Mouse (Mus musculus) limb, embryonic 15.5 days (tissue): Measurements from ENCODE around the gene Mrps7. TPM values are rescaled to one million over a fixed set of nuclear protein-coding genes. Genes with fewer than 3 reads are reported as not detected.

Experiments
- ATAC-seq: fragments of 200-750 bp; cut with Nextera tagmentation; 2 replicates; pipeline ENCODE4 v1.8.0; 2017; ENCODE audit warnings: low read depth, moderate TSS enrichment; ENCODE audit not compliant: insufficient number of reproducible peaks, low FRiP score, low TSS enrichment
- H3K27ac ChIP-seq: fragments of 300-500 bp; sonication (generic); 2 replicates; pipeline ENCODE4 v1.5.1; 2015; ENCODE audit warnings: moderate library complexity, mild to moderate bottlenecking, inconsistent platforms
- H3K27me3 ChIP-seq: fragments of 300-500 bp; sonication (generic); 2 replicates; pipeline ENCODE4 v1.6.1; 2015; ENCODE audit warnings: inconsistent platforms
- H3K36me3 ChIP-seq: fragments of 300-500 bp; sonication (generic); 2 replicates; pipeline ENCODE4 v1.6.1; 2015; ENCODE audit warnings: inconsistent platforms
- H3K4me1 ChIP-seq: fragments of 300-500 bp; sonication (generic); 2 replicates; pipeline ENCODE4 v1.6.1; 2015; ENCODE audit warnings: inconsistent platforms
- H3K4me2 ChIP-seq: fragments of 300-500 bp; sonication (generic); 2 replicates; pipeline ENCODE4 v1.6.1; 2015; ENCODE audit warnings: mild to moderate bottlenecking, inconsistent platforms
- H3K4me3 ChIP-seq: fragments of 300-500 bp; sonication (generic); 2 replicates; pipeline ENCODE4 v1.5.1; 2015; ENCODE audit warnings: mild to moderate bottlenecking, inconsistent platforms
- H3K9ac ChIP-seq: fragments of 300-500 bp; sonication (generic); 2 replicates; pipeline ENCODE4 v1.6.1; 2015; ENCODE audit warnings: inconsistent platforms
- H3K9me3 ChIP-seq: fragments of 300-500 bp; sonication (generic); 2 replicates; pipeline ENCODE4 v1.6.1; 2016; ENCODE audit warnings: inconsistent platforms
- WGBS: fragments of 180-500 bp; shearing (Covaris S2); methylation state at CpG from one replicate; pipeline ENCODE4 v1.1.7; 2015; 5-methylcytosine and 5-hydroxymethylcytosine counted together
- polyA plus RNA-seq: library from polyadenylated mRNA; unstranded; fragments of >200 nt; fragmentation: Nextera tagmentation; extraction: Ambion mirVana; gene quantifications from 2 replicates; pipeline ENCODE4 v1.2.1, GENCODE M21; 2015

Mrps7 gene
- polyA plus RNA-seq, 1 experiment from 2014 or later, result 88.2 TPM

DNA sequence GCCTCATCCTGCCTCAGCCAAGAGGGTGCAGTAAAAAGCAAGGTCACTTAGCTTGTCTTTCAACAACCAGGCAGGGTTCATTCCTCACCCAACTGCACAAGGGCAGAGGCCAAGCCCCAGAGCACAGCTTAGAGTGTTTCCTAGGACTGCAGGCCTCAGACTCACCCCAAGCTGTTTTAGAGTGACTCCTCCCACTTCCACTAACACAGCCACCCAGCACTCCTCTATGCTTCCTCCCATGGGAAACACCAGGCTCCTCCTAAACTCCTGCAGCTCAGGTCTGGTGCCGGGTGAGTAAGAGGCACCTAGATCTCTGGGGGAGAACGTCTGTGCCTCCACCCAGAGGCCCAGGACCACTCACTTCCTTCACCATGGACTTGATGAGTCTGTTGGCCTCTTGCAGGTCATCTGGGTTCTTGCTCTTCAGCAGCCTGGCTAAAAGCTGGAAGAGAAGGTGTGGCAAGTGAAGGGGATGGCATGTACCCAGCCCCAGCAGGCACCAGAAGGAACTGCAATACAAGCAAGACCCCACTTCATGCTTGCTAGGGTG is 13.1 kb upstream of the Mrps7 start:
- H3K9me3 ChIP-seq, result no peaks in the 10 kb centered on the region
- H3K4me1 ChIP-seq, result no peaks in the 10 kb centered on the region
- no peaks in the 10 kb centered on the region for H3K27me3 ChIP-seq
- H3K4me2 ChIP-seq, result no peak overlapping the region
- H3K36me3 ChIP-seq, result peaks cover 90% of the 10 kb centered on the region
- H3K4me3 ChIP-seq, result no peak overlapping the region
- 87% methylated on average over 2 of the region's 2 CpGs for WGBS
- no peak overlapping the region for H3K27ac ChIP-seq
- no peak overlapping the region for H3K9ac ChIP-seq
- ATAC-seq, result no peak

DNA sequence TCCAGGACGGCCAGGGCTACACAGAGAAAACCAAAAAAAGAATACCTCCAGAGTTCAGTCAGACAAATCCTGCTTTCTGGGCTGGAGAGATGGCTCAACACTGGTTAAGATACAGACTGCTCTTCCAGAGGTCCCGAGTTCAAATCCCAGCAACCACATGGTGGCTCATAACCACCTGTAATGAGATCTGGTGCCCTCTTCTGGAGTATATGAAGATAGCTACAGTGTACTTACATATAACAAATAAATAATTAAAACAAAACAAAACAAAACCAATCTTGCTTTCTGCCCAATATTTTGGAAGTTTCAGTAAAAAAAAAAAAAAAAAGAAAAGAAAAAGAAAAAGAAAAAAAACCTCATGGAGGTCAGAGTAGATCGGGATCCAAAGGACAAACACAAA is 8.5 kb upstream of the Mrps7 start:
- Histone ChIP-seq H3K36me3 (peaks cover 77% of the 10 kb centered on the region), H3K9ac (no peak overlapping the region), H3K27ac (no peak overlapping the region), H3K27me3 (no peaks in the 10 kb centered on the region), H3K4me2 (no peak overlapping the region), H3K9me3 (no peaks in the 10 kb centered on the region), H3K4me1 (peaks cover 3% of the 10 kb centered on the region; the same call in 1 of the 2 replicates), H3K4me3 (no peak overlapping the region)
- 99% methylated on average over 3 of the region's 3 CpGs for WGBS
- ATAC-seq, result no peak

DNA sequence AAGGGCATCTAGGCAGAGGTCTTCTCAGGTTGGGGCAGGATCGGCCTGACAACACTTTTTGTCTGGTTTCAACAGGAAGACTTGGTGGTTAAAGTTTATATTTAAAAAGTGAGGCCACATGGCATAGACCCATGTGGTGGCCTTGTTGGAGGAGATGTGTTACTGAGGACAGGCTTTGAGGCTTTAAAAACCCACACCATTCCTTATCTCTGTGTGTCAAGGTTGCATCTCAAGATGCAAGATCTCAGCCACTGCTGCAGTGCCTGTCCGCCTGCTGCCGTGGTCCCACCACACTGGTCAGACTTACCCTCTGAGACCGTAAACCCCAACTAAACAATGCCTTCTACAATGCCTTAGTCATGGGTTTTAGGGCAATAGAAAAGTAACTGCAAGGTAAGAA is 5.4 kb upstream of the Mrps7 start:
- no peak for ATAC-seq
- Histone ChIP-seq H3K9me3 (no peaks in the 10 kb centered on the region), H3K9ac (no peak overlapping the region), H3K4me1 (peaks cover 17% of the 10 kb centered on the region), H3K27ac (no peak overlapping the region), H3K4me2 (no peak overlapping the region), H3K4me3 (no peak overlapping the region), H3K27me3 (no peaks in the 10 kb centered on the region), H3K36me3 (peaks cover 52% of the 10 kb centered on the region)
- WGBS, result 92% methylated on average over 4 of the region's 4 CpGs

DNA sequence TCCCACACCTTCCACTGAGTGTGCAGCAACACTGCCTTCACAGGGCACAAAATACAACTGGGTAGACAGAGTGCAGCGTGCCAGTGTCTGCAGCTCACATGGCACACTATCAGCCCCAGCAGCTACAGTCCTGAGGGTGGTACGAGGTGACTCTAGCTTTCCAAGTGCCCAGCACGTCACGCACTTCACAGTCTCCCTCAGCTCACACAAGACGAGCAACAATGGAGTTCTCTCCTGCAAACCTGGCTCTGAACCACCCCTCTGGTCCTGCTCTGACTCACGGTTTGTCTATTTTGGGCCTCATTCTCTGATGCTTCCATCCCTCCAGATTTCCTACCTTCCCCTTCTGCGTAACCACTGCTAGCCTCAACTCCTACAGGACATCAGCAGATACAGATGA is 4.0 kb upstream of the Mrps7 start:
- no peak overlapping the region for H3K4me3 ChIP-seq
- no peaks in the 10 kb centered on the region for H3K9me3 ChIP-seq
- WGBS, result 91% methylated on average over 7 of the region's 7 CpGs
- no peak for ATAC-seq
- H3K27me3 ChIP-seq, result no peaks in the 10 kb centered on the region
- no peak overlapping the region for H3K4me2 ChIP-seq
- H3K27ac ChIP-seq, result no peak overlapping the region
- H3K9ac ChIP-seq, result no peak overlapping the region
- H3K4me1 ChIP-seq, result peaks cover 20% of the 10 kb centered on the region
- peaks cover 38% of the 10 kb centered on the region for H3K36me3 ChIP-seq

DNA sequence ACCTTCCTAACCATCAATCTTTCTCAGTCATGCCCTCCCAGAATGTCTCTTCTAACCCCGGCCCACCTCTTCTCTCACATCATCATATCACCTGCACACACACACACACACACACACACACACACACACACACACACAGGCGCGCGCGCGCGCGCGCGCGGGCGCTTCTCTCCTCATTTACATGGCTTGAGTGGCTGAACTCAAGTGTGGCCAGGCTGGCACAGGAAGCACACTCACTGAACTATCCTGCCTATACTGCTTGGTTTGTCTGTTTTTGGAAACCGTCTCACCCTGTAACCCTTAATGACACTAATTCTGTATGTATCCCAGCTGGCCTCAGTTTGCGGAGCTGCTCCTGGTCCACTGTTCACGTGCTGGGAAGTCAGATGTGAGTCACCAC is 3.0 kb upstream of the Mrps7 start:
- Histone ChIP-seq H3K4me1 (peaks cover 29% of the 10 kb centered on the region), H3K9ac (no peak overlapping the region), H3K4me3 (no peak overlapping the region), H3K4me2 (no peak overlapping the region), H3K36me3 (peaks cover 36% of the 10 kb centered on the region), H3K27ac (no peak overlapping the region), H3K27me3 (no peaks in the 10 kb centered on the region), H3K9me3 (no peaks in the 10 kb centered on the region)
- 96% methylated on average over 14 of the region's 15 CpGs for WGBS
- no peak for ATAC-seq

DNA sequence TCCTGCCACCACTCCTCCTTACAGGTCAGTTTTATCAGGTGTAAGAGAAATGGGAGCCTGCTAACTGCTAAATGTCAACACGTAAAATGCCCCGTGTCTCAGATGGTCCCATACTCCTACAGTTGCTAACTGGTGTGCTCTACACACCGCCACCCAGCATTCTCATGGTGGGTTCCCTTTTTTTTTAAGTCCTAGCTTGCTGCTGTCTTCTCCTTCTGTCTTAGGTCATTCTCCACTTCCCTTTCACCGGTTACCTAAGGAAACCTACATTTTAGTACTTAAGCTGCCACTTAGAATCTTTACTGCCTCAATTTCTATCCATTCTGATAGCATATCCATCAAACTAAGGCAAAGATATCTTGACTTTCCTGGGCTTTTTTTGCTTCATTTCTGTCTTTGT is 2.6 kb upstream of the Mrps7 start:
- Histone ChIP-seq H3K9me3 (no peaks in the 10 kb centered on the region), H3K4me2 (no peak overlapping the region), H3K9ac (no peak overlapping the region), H3K4me3 (no peak overlapping the region), H3K27me3 (no peaks in the 10 kb centered on the region), H3K36me3 (peaks cover 37% of the 10 kb centered on the region), H3K4me1 (peaks cover 31% of the 10 kb centered on the region), H3K27ac (no peak overlapping the region)
- ATAC-seq, result no peak
- whole genome bisulfite sequencing, result 82% methylated on average over 4 of the region's 4 CpGs

DNA sequence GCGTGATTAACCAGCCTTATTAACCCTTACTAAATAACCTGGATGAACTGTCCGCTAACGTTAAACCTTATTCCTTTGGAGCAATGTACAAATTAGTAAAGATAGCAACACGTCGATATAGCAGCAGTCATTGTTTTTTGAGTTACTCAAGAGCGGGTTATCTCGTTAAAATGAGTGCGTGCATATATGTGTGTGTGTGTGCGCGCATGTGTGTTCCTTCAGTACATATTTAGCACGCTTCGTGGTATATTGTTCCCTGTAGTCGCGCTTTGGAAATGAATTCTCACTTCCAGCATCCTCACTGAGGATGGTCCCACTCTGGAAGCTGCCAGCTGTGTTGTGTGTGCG is 623 bp upstream of the Mrps7 start:
- Histone ChIP-seq H3K4me1 (peaks cover 31% of the 10 kb centered on the region), H3K4me3 (peak overlapping the region; percentile 98), H3K9ac (peak overlapping the region; percentile 99), H3K36me3 (peaks cover 40% of the 10 kb centered on the region), H3K27ac (peak overlapping the region; percentile 92), H3K4me2 (peak overlapping the region; percentile 89), H3K27me3 (no peaks in the 10 kb centered on the region), H3K9me3 (no peaks in the 10 kb centered on the region)
- no peak for ATAC-seq
- 3% methylated on average over 15 of the region's 15 CpGs for WGBS

DNA sequence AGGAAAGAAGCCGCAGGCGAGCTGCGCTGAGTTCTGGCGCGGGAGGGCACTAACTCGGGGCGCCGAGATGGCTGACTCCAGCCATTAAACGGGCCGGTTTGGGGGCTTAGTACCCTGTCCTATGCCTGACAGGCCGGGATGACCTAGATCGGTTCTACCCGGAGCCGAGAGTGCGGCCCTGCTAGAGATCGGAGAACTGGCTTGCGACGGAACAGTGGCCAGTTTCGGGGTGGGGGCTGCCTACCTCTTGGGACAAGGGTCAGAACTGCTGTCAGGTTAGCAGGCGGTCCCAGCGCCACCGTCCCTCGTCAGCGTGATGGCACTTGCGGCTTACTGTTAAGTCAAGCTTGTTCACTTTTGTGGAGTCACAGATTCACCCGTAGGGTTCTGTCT is 575 bp downstream of the Mrps7 start:
- H3K9me3 ChIP-seq, result no peaks in the 10 kb centered on the region
- peak overlapping the region; percentile 89 for H3K4me2 ChIP-seq
- peak overlapping the region; percentile 98 for H3K4me3 ChIP-seq
- H3K27me3 ChIP-seq, result no peaks in the 10 kb centered on the region
- WGBS, result under 1% methylated on average over 26 of the region's 26 CpGs
- peaks cover 31% of the 10 kb centered on the region for H3K4me1 ChIP-seq
- ATAC-seq, result peak; percentile 8; the same call in 1 of the 2 replicates
- peaks cover 43% of the 10 kb centered on the region for H3K36me3 ChIP-seq
- peak overlapping the region; percentile 92 for H3K27ac ChIP-seq
- peak overlapping the region; percentile 99 for H3K9ac ChIP-seq

DNA sequence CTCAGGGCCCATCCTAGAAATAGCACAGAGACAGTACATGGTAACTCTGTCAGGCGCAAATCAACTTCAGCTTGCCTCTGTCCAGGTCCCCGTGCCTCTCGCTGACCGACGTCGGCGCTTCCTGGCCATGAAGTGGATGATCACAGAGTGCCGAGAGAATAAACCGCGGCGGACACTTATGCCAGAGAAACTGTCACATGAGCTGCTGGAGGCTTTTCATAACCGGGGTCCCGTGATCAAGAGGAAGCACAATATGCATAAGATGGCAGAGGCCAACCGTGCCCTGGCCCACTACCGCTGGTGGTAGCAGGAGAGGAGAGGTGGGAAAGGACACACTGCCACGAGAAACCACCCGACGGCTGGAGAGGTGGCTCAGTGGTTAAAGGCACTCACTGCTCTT is 3.0 kb downstream of the Mrps7 start:
- no peak overlapping the region for H3K27ac ChIP-seq
- H3K4me2 ChIP-seq, result no peak overlapping the region
- peaks cover 29% of the 10 kb centered on the region for H3K4me1 ChIP-seq
- ATAC-seq, result no peak
- no peak overlapping the region for H3K9ac ChIP-seq
- H3K9me3 ChIP-seq, result no peaks in the 10 kb centered on the region
- peaks cover 46% of the 10 kb centered on the region for H3K36me3 ChIP-seq
- no peaks in the 10 kb centered on the region for H3K27me3 ChIP-seq
- no peak overlapping the region for H3K4me3 ChIP-seq
- WGBS, result 93% methylated on average over 18 of the region's 18 CpGs

DNA sequence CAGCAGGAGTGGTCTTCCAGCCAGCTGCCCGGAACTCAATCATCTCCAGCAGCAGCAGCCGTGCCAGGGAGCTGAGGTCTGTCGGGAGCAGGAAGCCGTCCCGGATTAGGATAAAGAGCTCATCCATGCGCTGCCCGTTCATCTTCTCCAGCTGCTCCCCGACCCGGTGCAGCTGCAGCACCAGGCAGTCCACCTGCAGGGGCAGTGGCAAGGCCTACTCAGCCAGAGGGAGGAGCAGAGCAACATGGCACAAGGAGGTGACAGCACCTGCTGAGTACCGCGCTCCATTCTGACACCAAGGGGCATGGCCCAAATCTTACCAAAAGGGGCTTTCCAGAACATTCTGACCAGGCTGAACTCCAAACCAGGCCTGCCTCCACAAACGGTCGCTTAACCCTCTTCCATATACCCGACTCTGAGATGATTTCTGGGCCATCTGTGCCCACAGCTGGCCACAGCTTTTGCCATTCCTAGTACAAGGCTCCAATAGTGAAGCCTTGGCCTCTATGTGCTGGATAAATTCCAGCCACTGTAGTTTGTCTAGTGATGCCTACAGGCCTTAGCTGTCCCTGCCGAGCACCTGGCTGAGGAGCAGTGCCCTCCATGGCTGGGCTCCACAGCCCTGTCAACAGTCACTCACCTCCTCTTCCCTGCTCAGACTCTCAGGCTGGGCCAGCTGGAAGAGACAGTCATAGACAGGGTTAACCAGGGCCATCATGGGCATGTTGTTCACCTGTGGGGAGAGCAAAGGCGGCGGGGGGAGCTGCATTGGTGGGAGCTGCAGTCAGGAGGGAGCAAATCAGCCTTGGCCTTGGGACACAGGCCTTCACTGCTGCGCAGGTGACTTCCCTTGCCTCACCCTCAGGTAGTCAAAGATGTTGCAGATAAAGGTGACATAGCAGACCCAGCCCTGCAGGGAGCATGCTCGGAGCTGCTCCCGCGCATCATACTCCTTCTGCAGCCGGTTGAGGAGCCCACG is 5.0 kb downstream of the Mrps7 start:
- H3K36me3 ChIP-seq, result peaks cover 44% of the 10 kb centered on the region
- no peak overlapping the region for H3K27ac ChIP-seq
- 80% methylated on average over 23 of the region's 23 CpGs for WGBS
- no peak overlapping the region for H3K4me3 ChIP-seq
- no peaks in the 10 kb centered on the region for H3K9me3 ChIP-seq
- no peak overlapping the region for H3K9ac ChIP-seq
- H3K4me2 ChIP-seq, result no peak overlapping the region
- ATAC-seq, result no peak
- peaks cover 27% of the 10 kb centered on the region for H3K4me1 ChIP-seq
- no peaks in the 10 kb centered on the region for H3K27me3 ChIP-seq

DNA sequence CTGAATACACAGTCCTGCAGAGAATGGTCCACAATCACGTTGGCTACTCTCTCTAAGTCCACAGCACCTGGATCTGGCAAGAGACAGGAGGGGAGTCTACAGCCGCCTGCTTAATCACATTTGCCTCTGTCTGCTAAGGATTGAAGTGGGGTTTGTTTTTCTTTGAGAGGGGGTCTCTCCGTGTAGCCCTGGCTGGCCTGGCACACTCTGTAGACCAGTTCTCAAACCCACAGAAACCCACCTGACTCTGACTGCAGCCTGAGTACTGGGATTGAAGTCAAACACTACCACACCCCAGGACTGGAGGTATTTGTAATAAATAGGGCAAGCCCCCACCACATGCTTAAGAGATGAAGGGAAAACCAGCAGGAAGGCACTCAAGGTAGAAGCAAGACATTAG is 5.9 kb downstream of the Mrps7 start:
- Histone ChIP-seq H3K9ac (no peak overlapping the region), H3K27me3 (no peaks in the 10 kb centered on the region), H3K4me1 (peaks cover 28% of the 10 kb centered on the region), H3K9me3 (no peaks in the 10 kb centered on the region), H3K4me2 (no peak overlapping the region), H3K36me3 (peaks cover 44% of the 10 kb centered on the region), H3K27ac (no peak overlapping the region), H3K4me3 (no peak overlapping the region)
- ATAC-seq, result no peak
- WGBS, result 70% methylated on average over 3 of the region's 3 CpGs

DNA sequence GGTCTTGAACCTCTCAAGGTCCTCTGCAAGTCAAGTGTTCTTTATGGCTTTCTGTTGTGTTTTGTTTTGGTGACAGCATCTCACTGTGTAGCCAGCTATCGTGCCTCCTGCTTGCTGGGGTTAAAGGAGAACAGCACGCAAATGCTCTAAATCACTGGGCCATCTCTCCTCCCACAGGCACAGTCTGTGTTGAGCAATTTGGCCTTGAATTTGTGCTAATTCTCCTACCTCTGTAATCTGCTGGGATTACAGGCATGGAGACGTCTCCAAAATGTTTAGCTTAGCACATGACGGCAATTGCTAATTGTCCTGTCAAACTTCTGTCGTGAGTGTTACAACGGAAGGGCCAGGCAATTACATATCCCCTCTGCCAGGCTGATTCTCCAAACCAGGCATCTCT is 7.4 kb downstream of the Mrps7 start:
- Histone ChIP-seq H3K9ac (no peak overlapping the region), H3K4me1 (peaks cover 16% of the 10 kb centered on the region), H3K9me3 (no peaks in the 10 kb centered on the region), H3K4me3 (no peak overlapping the region), H3K27ac (no peak overlapping the region), H3K36me3 (peaks cover 44% of the 10 kb centered on the region), H3K4me2 (no peak overlapping the region), H3K27me3 (no peaks in the 10 kb centered on the region)
- 61% methylated on average over 6 of the region's 6 CpGs for WGBS
- no peak for ATAC-seq
